Mouse (Mus musculus) layer of hippocampus, adult 9-10 months (tissue): ENCODE results near the gene Tfb1m.
A peak's percentile ranks its signal among the peaks of the same experiment; 100 is the strongest.

Source experiments
- DNase-seq: peaks from one replicate; pipeline ENCODE4 v3.0.0; 2022; ENCODE audit warnings: low spot score

Tfb1m gene

DNA sequence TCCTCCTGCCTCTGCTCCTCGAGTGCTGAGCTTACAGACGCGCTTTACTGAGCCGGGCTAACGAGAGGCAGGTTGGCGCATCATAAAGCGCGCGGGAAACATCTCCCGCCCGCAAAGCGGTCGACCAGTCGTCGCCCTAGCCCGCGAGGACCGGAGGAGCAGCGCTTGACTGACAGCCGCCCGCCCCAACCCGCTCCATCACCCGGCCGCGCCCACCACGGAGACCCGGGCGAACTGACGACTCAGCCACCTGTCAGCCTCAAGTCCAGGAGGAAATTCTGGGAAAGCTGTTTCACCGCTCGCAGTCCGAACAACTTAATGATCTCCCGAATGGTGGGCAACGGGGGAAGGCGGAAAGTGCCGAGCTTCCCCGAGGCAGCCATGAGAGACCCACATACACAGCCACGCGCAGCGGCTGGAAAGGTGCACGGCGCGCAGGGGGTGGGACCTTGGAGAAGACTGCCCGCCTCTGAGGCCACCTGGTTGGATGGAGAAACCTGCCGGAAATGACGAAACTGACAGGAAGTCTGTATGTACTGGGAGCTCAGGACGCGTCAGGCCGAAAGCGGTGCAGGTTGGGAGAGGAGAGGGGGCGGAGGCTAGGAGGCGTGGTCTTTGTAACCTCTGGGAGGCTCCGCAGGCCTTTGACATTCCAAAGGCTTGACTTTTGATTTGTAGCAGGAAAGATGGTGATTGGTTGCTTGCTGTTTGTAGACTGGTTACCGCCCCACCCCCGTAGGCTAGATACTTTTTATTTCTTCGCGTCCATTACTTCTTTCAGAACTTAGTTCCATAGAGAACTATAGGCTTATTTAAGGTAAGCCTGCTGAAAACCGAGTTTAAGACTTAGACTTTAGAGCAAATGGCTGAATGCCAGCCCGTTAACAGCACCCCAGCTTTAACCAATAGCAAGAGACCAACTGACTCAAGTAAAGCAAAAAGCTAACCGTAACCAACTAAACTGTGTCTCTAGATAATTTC, at the start of gene Tfb1m:
Gene Tfb1m (minus strand): TSS at position 451 of the 981 bp plus-strand sequence.
- DNase-seq = peak; percentile 98

DNA sequence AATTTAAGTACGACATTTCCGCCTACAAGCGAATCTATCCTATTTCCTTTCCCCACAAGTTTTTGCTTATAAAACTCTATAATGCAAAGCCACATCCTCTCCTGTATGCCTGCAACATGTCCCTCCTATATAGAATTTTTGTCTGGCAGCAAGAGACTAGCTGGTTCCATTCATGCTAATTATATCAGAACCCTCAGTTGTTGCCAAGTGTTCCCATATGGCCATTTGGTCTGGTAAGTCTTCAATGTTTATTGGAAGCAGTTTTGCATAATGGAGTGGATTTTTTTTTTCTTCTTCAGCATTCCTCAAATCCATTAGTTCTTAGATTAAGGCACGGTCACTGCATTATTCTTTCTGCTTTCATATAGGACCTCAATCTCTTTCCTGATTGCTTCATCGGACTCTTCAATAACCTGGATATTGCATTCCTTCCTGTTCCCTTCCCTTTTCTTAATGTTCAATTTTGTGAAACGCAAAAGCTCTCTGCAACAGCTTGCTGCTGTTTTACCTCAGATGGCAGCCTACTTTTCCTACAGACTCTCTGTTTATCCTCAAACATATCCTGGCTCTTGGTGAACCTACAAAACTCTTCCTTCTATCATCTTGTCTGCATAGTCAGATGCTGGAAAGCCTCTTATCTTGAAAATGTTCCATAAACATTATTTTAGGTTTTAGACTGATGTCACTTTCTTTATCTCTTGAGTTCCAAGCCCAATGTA, 45.5 kb upstream of the Tfb1m start:
- no peak for DNase-seq

DNA sequence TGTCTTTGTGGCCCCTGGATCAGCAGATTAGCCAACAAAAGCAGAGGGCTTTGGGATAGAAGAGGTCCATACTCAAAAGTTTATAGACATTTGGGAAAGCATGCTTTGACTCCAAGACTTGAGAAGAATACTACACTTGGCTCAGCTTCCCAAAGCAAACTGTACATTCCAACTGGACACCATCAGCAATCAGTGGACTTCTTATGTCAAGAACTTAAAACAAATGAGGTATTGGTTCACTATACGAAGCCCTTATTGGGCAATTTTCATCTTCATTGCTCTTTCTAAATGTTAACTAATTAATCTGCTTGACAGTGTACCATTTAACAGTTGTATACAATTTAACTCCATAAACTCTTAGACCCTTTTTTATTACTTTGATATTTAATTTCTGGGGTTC, 40.8 kb upstream of the Tfb1m start:
- DNase-seq = no peak

DNA sequence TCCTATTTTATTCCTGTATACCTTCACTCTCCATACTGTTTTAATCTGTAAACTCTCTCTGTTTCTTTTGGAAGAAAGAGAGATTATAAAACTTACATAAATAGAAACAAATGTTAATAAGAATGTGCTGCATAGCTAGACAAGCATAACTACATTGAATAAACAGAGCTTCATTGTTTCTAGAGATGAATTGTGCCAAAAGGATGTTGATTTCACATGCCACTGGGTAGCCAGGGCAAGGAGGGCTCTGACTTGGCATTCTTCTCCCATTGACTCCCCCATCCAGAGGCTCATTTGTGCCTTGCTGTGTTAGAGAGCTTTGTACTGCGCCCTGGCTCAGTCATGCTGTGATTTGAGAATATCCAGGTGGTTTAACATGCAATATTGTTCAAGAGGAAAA, 40.3 kb upstream of the Tfb1m start:
- no peak for DNase-seq

DNA sequence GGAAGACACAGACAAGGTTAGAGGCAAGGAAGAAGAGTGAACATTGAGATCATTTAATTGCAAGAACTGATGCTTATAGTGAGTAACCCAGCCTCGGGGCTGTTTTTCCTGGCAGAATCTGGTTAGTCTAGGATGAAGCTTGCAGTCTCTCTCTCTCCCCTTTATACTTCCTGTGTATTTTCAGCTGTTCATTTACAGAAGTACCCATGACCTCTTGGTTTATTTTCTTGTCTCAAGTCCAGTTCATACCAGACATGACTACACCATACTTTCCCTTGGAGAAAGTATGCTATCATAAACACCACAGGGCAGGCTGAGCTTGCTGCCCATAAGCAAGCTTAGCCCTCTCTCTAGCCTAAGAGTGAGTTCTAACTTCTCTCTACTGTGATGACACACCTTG, 39.5 kb upstream of the Tfb1m start:
- DNase-seq = no peak

DNA sequence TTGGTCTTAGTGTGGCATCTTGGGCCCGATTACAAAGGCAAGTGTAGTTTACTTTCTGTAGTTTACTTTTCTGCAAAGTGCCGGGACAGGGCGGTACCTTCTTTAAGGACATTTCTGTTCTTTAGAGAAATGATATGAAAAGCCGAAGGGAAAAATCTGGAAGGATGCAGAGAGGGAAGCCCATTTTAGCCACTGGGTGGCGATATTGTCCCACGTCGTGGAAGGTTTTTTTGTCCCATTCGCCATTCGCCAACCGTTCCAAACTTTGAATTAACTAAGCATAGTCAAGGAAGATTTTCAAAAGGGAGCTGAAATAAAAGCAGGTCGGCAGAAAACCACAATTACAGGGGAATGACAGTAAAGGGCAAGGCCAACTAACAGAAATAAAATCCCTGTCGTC, 13.3 kb upstream of the Tfb1m start:
- peak; percentile 49 for DNase-seq

DNA sequence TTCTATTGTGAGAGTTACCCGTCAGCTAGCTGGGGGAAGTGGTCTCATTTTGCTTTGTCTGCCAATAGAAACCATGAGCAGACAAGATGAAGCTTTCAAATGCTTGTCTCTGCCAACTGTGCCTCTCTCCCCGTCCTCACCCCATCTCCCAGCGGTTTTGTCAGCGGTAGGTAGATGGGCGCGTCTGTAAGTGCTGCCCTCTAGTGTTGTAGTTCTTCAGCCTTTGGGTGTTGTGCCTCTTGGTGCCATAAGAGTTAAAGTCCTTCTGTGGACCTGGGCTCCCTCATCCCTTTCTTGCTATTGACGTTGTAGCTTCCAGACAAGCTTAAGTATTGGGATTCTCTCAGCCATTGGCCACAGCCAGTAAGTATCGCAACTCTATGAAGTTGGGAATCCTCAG, 4.8 kb upstream of the Tfb1m start:
- DNase-seq = no peak

DNA sequence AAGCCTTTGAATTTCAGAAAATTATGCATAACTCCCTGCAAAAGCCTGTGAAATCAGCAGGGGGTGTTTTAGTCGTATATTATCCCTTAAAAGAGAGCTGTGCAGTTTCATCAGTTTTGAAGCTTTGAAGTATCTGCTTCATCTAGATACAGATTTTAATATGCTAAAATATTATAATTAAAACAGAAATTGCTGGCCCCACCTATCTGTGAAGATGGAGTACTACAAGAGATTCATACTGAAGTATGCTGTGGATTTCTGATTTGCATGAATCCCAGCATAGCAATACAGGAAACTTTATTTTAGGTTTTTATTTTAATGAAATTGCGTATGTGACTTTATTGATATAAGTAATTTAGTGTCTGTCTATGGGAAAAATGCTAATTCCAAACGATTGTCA, 3.0 kb upstream of the Tfb1m start:
- DNase-seq = no peak

DNA sequence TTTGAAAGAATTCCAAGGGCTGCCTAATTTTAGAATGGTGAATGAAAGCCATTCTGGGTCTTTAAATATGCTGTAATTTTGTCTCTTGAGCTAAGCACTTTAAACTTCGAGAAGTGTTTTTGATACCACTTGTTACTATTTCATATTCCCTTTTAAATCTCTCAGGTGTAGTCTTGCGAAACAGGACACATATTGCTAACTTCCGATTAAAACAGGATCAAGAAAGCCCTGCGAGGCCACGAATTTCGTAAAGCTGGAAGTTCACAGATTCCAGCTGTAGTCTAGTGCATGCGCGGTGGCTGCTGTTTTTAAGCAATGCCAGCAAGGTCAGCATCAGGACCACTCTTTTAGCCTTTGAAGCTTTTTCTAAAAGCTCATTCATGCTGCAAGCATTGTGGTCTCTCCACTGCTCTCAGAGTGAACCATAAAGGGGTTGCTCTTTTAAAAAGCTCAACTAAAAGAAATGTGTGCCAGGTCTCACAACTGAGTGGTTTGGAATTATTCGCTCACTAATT, 832 bp upstream of the Tfb1m start:
- DNase-seq = no peak

DNA sequence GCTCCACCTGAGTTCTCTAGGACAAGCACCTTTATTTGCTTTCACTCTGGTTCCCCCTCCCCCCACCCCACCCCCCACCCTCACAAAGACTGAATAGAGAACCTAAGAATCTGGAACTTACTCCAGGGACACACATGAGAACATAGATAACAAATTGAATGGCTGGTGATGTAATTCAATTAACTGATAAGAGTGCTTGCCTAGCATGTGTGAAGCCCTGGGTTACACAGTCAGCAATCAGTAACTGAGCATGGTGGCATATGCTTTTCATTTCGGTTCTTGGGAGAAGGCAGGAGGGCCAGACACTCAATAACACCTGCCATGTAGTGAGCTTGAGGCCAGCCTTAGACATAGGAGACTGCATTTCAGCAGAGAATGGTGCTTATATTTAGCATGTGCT, 1.3 kb downstream of the Tfb1m start:
- no peak for DNase-seq

DNA sequence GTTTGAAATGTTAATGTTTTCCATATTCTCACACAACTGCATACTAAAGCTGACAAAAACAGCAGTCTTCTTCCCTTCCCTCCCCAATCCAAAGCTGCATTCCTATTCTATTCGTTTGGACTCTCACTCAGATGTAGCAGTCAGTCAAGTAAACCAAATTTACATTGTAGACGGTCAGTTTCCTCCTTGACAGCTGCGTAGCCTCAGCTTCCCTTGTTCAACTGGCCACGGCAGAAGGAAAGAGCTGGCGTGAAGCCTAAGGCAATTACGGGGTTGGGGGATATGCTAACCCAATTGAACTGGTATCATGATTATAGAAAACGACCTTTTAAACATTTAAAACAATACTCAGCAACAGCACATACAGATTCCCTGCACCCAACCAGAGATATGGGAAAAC, 9.9 kb downstream of the Tfb1m start:
- no peak for DNase-seq

DNA sequence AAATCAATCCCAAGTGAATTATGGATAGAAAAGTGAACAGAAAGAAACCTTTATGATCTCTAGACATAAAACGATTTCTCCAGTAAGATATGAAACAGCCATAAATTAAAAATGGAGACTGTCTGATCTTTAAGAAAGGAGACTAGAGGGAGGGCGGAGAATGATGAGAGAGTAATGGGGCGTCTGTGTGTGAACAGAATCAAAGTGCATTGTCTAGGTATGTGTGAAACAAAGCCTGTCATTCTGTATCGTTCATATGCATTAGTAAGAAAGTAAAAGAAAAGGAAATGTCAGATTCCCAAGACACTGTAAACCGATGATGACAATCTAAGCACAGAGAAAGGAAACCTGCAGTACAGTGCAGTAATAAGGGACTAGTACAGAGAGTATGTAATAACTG, 16.5 kb downstream of the Tfb1m start:
- no peak for DNase-seq

DNA sequence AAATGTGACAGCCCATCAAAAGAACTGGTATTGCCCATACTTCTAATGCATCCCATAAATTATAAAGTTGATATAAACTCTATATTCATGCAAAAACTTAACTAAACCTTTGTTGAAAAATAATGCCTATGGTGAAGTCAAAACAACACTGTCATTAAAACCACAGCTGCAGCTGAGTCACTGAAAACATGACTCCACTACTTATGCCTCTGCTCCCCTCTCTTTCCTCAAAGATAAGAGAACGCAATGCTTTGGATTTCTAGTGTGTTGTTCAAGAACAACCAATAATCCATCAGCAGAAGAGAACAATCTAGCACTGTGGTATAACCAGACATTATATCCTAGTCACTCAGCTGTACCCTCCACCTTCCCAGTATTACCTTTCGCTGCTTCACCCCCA, 17.3 kb downstream of the Tfb1m start:
- no peak for DNase-seq

DNA sequence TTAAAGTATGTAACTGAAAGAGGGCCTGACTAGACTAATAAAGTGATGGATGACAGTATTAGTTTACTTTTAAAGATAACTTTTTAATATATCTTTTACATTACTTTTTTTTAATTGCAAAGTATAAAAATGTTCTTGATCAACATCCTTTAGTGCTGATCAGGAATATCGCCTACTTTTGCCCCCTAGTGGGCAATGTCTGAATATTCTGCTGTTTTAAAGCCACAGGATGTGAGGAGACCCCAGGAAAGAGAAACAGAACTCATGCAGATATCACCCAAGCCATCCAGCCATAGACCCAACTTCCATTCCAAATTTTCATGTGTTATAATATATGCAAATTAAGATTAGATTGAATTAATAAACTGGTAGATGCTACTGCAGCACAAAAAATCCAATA, 24.2 kb downstream of the Tfb1m start:
- no peak for DNase-seq

DNA sequence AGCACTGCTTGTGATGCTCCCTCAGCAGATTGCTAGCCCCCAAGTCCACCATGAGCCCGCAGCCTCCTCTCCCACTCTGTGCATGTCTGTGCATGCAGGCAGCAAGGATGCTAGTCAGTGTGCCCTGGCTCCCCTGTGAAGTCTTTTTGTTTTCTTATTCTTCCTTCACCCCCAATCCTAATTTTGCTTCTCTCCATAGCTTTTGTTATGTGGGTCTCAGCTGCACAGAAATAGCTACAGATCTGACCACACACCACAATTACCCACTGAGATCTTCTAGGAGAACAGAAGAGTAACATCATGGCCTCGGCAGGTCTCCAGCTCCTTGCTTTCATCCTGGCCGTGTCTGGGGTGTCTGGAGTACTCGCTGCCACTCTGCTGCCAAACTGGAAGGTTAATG, 25.3 kb downstream of the Tfb1m start, which contains the start of gene Cldn20:
Gene Cldn20 (plus strand): TSS at position 301 of the 400 bp plus-strand sequence.
- no peak for DNase-seq

DNA sequence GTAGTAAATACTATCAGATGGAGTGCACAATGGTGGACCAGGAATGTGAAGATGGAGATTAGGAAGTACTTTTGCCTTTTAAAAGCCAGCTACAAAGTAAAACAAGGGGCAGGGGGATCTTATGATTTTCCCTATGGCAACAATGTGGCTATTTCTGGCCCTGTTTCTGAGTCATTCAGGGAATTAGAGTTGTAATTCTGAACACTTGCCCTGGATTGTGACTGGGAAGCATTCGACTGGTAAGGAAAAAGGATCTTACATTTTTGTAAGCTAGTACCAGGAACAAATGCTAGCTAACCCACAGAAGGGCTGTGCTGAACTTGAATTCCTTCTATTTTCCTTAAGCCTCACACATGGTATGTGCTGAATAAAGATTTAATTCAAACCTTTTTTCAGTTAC, 25.9 kb downstream of the Tfb1m start:
- DNase-seq = no peak

DNA sequence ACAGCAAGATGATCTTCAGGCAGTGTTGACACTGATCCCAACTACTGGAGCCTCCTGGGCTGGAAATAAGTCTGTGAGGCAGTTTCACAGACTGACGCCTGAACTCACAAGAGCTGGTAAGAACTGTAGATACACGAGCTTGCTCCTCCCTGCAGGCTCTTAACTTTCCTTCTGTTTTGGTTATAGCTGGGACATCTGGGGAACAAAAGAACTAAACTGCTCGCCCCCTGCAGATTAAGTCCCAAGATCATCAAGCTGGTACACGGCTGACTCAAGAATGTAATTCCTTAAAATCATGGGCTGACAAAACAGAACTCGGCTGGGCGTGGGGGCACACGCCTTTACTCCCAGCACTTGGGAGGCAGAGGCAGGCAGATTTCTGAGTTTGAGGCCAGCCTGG, 27.0 kb downstream of the Tfb1m start:
- no peak for DNase-seq

DNA sequence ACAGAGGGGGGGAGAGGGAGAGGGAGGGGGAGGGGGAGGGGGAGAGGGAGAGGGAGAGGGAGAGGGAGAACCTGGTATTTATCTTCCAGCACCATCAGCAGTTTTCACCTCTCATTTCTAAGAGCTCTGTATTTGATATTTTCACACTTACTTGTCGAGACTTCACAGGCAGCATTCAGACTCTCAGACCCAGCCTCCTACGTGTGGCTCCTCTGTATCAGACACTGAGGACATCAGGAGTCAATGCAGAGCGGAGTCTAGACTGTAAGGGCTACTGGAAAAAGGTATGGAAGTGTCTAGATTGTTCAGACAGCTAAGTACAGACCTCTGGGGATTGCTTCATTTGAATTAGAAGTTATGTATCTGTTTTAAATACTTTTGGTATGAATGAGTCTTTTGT, 28.1 kb downstream of the Tfb1m start:
- no peak for DNase-seq

DNA sequence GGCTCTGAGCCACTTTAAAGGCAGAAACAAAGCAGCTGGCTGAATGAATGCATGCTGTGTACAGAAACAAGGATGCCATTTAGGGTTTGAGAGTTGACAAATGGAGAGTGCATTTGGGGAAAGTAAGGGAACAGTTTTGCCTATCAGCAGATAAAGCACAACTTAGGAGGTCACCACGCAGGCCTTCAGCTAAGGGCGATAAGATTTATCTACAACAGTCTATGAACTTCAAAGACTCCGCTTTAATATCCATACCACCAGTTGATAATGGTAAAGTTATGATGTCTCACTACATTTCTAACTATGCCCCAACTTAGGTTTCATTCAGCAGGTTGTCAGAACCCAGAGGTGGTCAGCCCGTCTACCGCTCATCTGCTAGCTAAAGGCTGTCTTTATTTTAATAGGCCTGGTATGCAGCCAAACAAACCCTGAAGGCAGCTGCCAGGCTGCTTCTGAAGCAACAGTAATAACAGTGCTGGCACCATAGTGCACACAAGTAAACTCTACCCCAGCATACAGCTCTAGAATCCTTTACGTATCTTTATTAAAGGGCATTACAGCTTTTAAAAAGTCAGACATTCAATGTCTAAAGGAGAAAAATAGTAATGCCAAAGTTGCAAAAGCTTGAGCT, 29.6 kb downstream of the Tfb1m start:
- no peak for DNase-seq

DNA sequence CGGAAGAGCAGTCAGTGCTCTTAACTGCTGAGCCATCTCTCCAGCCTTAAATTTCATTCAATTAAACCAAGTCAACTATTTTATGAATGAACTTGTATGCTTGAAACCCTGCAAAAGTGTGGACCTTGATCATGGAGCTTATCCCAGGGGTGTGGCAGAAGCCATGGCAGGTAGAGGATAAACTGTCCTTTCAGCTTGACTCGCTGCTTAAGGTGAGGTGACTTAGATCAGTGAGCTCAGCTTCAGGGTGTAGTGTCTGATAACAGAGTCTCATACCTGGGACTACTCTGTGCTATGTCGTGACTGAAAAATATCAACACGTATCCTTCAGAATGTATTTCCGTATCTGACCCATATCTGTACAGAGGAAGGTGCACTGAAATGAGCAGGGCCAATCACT, 37.2 kb downstream of the Tfb1m start:
- no peak for DNase-seq

DNA sequence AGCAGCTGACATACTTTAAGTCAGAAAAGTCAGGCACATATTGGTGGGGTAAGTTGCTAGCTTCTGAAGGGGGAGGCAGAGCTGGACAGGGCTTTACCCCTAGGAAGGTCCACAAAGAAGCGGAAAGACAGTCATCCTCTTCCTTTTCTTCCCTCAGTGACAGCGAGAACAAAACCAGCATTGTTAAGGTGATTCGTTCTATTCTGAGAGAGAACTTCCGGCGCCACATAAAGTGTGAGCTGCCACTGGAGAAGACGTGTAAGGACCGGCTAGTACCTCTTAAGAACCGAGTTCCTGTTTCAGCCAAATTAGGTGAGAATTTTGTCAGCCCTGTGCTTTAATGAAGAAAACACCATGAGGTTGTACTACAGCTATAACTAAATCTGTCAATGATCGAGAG, 41.2 kb downstream of the Tfb1m start:
- DNase-seq = no peak

DNA sequence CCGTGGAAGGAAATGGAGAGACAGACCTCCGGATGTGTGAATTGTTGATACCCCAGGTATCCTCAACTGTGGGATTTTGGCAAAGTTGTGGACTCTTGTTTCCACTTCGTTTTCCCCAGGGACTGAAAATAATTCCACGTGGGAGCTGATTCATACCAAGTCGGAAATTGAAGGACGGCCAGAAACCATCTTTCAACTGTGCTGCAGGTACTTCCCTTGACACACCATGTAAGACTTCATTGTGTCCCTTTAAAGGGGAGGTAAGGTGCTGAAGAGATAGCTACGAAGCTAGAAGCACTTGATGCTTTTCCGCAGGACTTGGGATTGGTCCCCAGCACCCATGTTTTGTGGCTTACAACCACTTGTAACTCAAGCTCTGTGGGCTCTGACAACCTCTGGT, 41.7 kb downstream of the Tfb1m start:
- DNase-seq = no peak

DNA sequence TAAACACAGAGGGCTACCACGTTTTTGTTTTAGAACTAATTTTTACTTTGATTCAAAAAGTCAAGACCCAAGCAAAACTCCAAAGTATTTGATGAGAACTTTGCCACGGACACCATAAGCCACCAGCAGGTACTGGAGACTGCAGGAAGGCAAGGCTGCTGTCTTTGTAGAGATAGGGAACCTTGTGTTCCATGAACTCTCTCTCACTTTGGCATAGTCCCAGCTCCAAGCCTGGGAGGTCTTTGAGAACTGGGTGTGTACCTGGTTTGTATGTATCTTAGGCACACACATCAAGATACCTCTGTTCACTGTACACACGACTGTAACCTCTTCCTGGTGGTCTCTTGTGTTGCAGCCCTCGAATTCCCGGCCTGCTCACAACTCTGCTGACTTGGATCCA, 43.3 kb downstream of the Tfb1m start:
- no peak for DNase-seq
